Mouse (Mus musculus): ENCODE results near the gene Usp50. TPM values are rescaled to one million over a fixed set of nuclear protein-coding genes. Genes with fewer than 3 reads are reported as not detected.

Gene Usp50
- polyA plus RNA-seq (2014; fragmentation: Nextera tagmentation; extraction: Ambion mirVana), result 2.1 and 3.3 TPM in 2 replicates

GRCm38 (mm10) chr2:126783370-126783769 is at the start of gene Usp50:
Usp50 (minus strand) TSS chr2:126783470.
- Histone ChIP-seq H3K4me2 (no peak within 1 kb of the TSS), H3K4me3 (ENCODE audit: low read depth, low read length) (no peak within 1 kb of the TSS), H3K9me3 (replicated peaks; ENCODE audit: control insufficient read depth, low read length) (no peaks in the 10 kb centered on the region), H3K4me1 (ENCODE audit: control insufficient read depth, insufficient read depth, low read length) (peaks cover 4% of the 10 kb centered on the region; the same call in 1 of the 2 replicates), H3K27ac (ENCODE audit: low read depth, low read length) (no peak within 1 kb of the TSS), H3K9ac (ENCODE audit: low read depth, low read length) (no peak within 1 kb of the TSS), H3K27me3 (ENCODE audit: control insufficient read depth, insufficient read depth, low read length) (no peaks in the 10 kb centered on the region), H3K36me3 (ENCODE audit: control insufficient read depth, insufficient read depth, low read length) (no peaks in the 10 kb centered on the region)
- no peak for ATAC-seq (replicated peaks; ENCODE audit: insufficient number of reproducible peaks, low FRiP score, low TSS enrichment)
- 65% methylated on average over 4 of the region's 4 CpGs for WGBS (ENCODE audit: insufficient replicate concordance)

- no peak overlapping the region for H3K27ac ChIP-seq (ENCODE audit: low read depth, low read length)
- no peak overlapping the region for H3K9ac ChIP-seq (ENCODE audit: low read depth, low read length)
- H3K4me1 ChIP-seq (ENCODE audit: control insufficient read depth, insufficient read depth, low read length), result no peaks in the 10 kb centered on the region
- H3K4me2 ChIP-seq, result no peak overlapping the region
- no peak overlapping the region for H3K4me3 ChIP-seq (ENCODE audit: low read depth, low read length)
- no peaks in the 10 kb centered on the region for H3K9me3 ChIP-seq (replicated peaks; ENCODE audit: control insufficient read depth, low read length)
- ATAC-seq (replicated peaks; ENCODE audit: insufficient number of reproducible peaks, low FRiP score, low TSS enrichment), result no peak
- 65% methylated on average over 2 of the region's 2 CpGs for WGBS (ENCODE audit: insufficient replicate concordance)
- H3K36me3 ChIP-seq (ENCODE audit: control insufficient read depth, insufficient read depth, low read length), result peaks cover 6% of the 10 kb centered on the region; the same call in 1 of the 2 replicates
- H3K27me3 ChIP-seq (ENCODE audit: control insufficient read depth, insufficient read depth, low read length), result no peaks in the 10 kb centered on the region
Observed at GRCm38 (mm10) chr2:126817414-126817813, 34.1 kb upstream of the Usp50 start.

GRCm38 (mm10) chr2:126816644-126817347 is 33.5 kb upstream of the Usp50 start:
- Histone ChIP-seq H3K9ac (ENCODE audit: low read depth, low read length) (no peak overlapping the region), H3K27ac (ENCODE audit: low read depth, low read length) (no peak overlapping the region), H3K36me3 (ENCODE audit: control insufficient read depth, insufficient read depth, low read length) (peaks cover 6% of the 10 kb centered on the region; the same call in 1 of the 2 replicates), H3K4me3 (ENCODE audit: low read depth, low read length) (no peak overlapping the region), H3K9me3 (replicated peaks; ENCODE audit: control insufficient read depth, low read length) (no peaks in the 10 kb centered on the region), H3K4me1 (ENCODE audit: control insufficient read depth, insufficient read depth, low read length) (no peaks in the 10 kb centered on the region), H3K27me3 (ENCODE audit: control insufficient read depth, insufficient read depth, low read length) (no peaks in the 10 kb centered on the region), H3K4me2 (no peak overlapping the region)
- no peak for ATAC-seq (replicated peaks; ENCODE audit: insufficient number of reproducible peaks, low FRiP score, low TSS enrichment)
- 68% methylated on average over 4 of the region's 4 CpGs for WGBS (ENCODE audit: insufficient replicate concordance)

GRCm38 (mm10) chr2:126815822-126816221 is 32.6 kb upstream of the Usp50 start:
- peaks cover 6% of the 10 kb centered on the region; the same call in 1 of the 2 replicates for H3K36me3 ChIP-seq (ENCODE audit: control insufficient read depth, insufficient read depth, low read length)
- peak overlapping the region; percentile 7 for H3K4me2 ChIP-seq
- no peaks in the 10 kb centered on the region for H3K27me3 ChIP-seq (ENCODE audit: control insufficient read depth, insufficient read depth, low read length)
- WGBS (ENCODE audit: insufficient replicate concordance), result 0% methylated on average over 1 of the region's 1 CpGs
- no peak; the same call in 1 of the 2 replicates for ATAC-seq (replicated peaks; ENCODE audit: insufficient number of reproducible peaks, low FRiP score, low TSS enrichment)
- H3K4me1 ChIP-seq (ENCODE audit: control insufficient read depth, insufficient read depth, low read length), result no peaks in the 10 kb centered on the region
- no peaks in the 10 kb centered on the region for H3K9me3 ChIP-seq (replicated peaks; ENCODE audit: control insufficient read depth, low read length)
- 0 out of 2 replicates have a peak overlapping the region, but pooled peaks have one; percentile 8 for H3K27ac ChIP-seq (ENCODE audit: low read depth, low read length)
- no peak overlapping the region for H3K9ac ChIP-seq (ENCODE audit: low read depth, low read length)
- no peak overlapping the region for H3K4me3 ChIP-seq (ENCODE audit: low read depth, low read length)

- Histone ChIP-seq H3K36me3 (ENCODE audit: control insufficient read depth, insufficient read depth, low read length) (peaks cover 14% of the 10 kb centered on the region), H3K27me3 (ENCODE audit: control insufficient read depth, insufficient read depth, low read length) (no peaks in the 10 kb centered on the region)
Observed at GRCm38 (mm10) chr2:126801980-126802379, 18.7 kb upstream of the Usp50 start.

GRCm38 (mm10) chr2:126798455-126798854 is 15.2 kb upstream of the Usp50 start:
- Histone ChIP-seq H3K4me3 (ENCODE audit: low read depth, low read length) (no peak overlapping the region), H3K27me3 (ENCODE audit: control insufficient read depth, insufficient read depth, low read length) (no peaks in the 10 kb centered on the region), H3K4me2 (no peak overlapping the region), H3K4me1 (ENCODE audit: control insufficient read depth, insufficient read depth, low read length) (no peaks in the 10 kb centered on the region), H3K36me3 (ENCODE audit: control insufficient read depth, insufficient read depth, low read length) (peaks cover 23% of the 10 kb centered on the region), H3K27ac (ENCODE audit: low read depth, low read length) (no peak overlapping the region), H3K9me3 (replicated peaks; ENCODE audit: control insufficient read depth, low read length) (no peaks in the 10 kb centered on the region), H3K9ac (ENCODE audit: low read depth, low read length) (no peak overlapping the region)
- 91% methylated on average over 5 of the region's 5 CpGs for WGBS (ENCODE audit: insufficient replicate concordance)
- no peak for ATAC-seq (replicated peaks; ENCODE audit: insufficient number of reproducible peaks, low FRiP score, low TSS enrichment)

More at GRCm38 (mm10) chr2:126801980-126802379, 18.7 kb upstream of the Usp50 start:
- H3K9ac ChIP-seq (ENCODE audit: low read depth, low read length), result no peak overlapping the region
- 86% methylated on average over 3 of the region's 3 CpGs for WGBS (ENCODE audit: insufficient replicate concordance)
- no peak overlapping the region for H3K4me2 ChIP-seq
- no peaks in the 10 kb centered on the region for H3K4me1 ChIP-seq (ENCODE audit: control insufficient read depth, insufficient read depth, low read length)
- no peak overlapping the region for H3K27ac ChIP-seq (ENCODE audit: low read depth, low read length)
- ATAC-seq (replicated peaks; ENCODE audit: insufficient number of reproducible peaks, low FRiP score, low TSS enrichment), result no peak
- no peak overlapping the region for H3K4me3 ChIP-seq (ENCODE audit: low read depth, low read length)
- no peaks in the 10 kb centered on the region for H3K9me3 ChIP-seq (replicated peaks; ENCODE audit: control insufficient read depth, low read length)

GRCm38 (mm10) chr2:126795708-126796107 is 12.4 kb upstream of the Usp50 start:
- 85% methylated on average over 3 of the region's 3 CpGs for WGBS (ENCODE audit: insufficient replicate concordance)

GRCm38 (mm10) chr2:126792611-126793010 is 9.3 kb upstream of the Usp50 start:
- H3K4me2 ChIP-seq, result no peak overlapping the region
- H3K4me1 ChIP-seq (ENCODE audit: control insufficient read depth, insufficient read depth, low read length), result peaks cover 3% of the 10 kb centered on the region; the same call in 1 of the 2 replicates
- no peak for ATAC-seq (replicated peaks; ENCODE audit: insufficient number of reproducible peaks, low FRiP score, low TSS enrichment)
- H3K36me3 ChIP-seq (ENCODE audit: control insufficient read depth, insufficient read depth, low read length), result peaks cover 25% of the 10 kb centered on the region
- H3K27ac ChIP-seq (ENCODE audit: low read depth, low read length), result no peak overlapping the region
- no peak overlapping the region for H3K4me3 ChIP-seq (ENCODE audit: low read depth, low read length)
- WGBS (ENCODE audit: insufficient replicate concordance), result 77% methylated on average over 5 of the region's 5 CpGs
- no peak overlapping the region for H3K9ac ChIP-seq (ENCODE audit: low read depth, low read length)
- no peaks in the 10 kb centered on the region for H3K9me3 ChIP-seq (replicated peaks; ENCODE audit: control insufficient read depth, low read length)
- no peaks in the 10 kb centered on the region for H3K27me3 ChIP-seq (ENCODE audit: control insufficient read depth, insufficient read depth, low read length)

More at GRCm38 (mm10) chr2:126795708-126796107, 12.4 kb upstream of the Usp50 start:
- Histone ChIP-seq H3K36me3 (ENCODE audit: control insufficient read depth, insufficient read depth, low read length) (peaks cover 31% of the 10 kb centered on the region), H3K9ac (ENCODE audit: low read depth, low read length) (no peak overlapping the region), H3K27ac (ENCODE audit: low read depth, low read length) (no peak overlapping the region), H3K4me3 (ENCODE audit: low read depth, low read length) (no peak overlapping the region), H3K4me1 (ENCODE audit: control insufficient read depth, insufficient read depth, low read length) (no peaks in the 10 kb centered on the region), H3K4me2 (no peak overlapping the region), H3K9me3 (replicated peaks; ENCODE audit: control insufficient read depth, low read length) (no peaks in the 10 kb centered on the region), H3K27me3 (ENCODE audit: control insufficient read depth, insufficient read depth, low read length) (no peaks in the 10 kb centered on the region)
- no peak for ATAC-seq (replicated peaks; ENCODE audit: insufficient number of reproducible peaks, low FRiP score, low TSS enrichment)
